Mouse (Mus musculus): ENCODE results near the gene Cryba2.

- TF ChIP-seq CTCF (conservative IDR thresholded peaks at IDR 0.05; ENCODE audit: insufficient read depth, insufficient read length, low read depth, low read length), result no peak
- TF ChIP-seq POLR2A (IDR thresholded peaks at IDR 0.05; ENCODE audit: low read depth, low read length), result no peak
Measured at GRCm38 (mm10) chr1:74855651-74856438, 37.1 kb downstream of the Cryba2 start.
